Mouse (Mus musculus) hematopoietic stem cell, adult 5-6 weeks (primary cell): ENCODE measurements at regions not wholly inside any gene's neighbourhood (a gene's known extent, or its start where the extent isn't known, plus 50 kb on each side); places are given as distances from the start of the nearest gene placed in this dataset.

Source experiments
- ATAC-seq, 2 experiments: fragments of 125-278 bp in 1 of 2; replicated peaks in 1 of 2; 2 replicates each; pipeline ENCODE4 v1.8.0; 2016 to 2017; ENCODE audit warnings: inconsistent platforms in 2 of 2, mild to moderate bottlenecking in 2 of 2, moderate number of reproducible peaks in 2 of 2, low read depth in 1 of 2, moderate TSS enrichment in 1 of 2; ENCODE audit not compliant: low FRiP score in 2 of 2, poor library complexity in 2 of 2, severe bottlenecking in 2 of 2, insufficient read depth in 1 of 2, low TSS enrichment in 1 of 2

DNA sequence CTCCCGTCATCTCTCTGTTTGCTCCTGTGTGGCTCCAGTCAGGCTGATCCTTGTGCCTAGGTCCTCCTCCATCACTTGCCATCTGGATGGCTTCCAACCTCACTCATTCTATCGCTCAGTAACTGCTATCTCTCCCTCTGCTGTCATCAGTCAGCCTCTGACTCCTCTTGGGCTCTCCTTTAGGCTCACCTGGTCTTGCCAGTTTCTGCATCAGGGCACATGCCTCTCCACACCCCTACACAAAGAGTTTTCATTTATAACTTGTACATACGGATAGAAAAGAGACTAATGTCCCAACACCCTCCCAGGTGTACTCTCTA is 2664.7 kb upstream of the Lrrc6 start:
- ATAC-seq, result no peak

DNA sequence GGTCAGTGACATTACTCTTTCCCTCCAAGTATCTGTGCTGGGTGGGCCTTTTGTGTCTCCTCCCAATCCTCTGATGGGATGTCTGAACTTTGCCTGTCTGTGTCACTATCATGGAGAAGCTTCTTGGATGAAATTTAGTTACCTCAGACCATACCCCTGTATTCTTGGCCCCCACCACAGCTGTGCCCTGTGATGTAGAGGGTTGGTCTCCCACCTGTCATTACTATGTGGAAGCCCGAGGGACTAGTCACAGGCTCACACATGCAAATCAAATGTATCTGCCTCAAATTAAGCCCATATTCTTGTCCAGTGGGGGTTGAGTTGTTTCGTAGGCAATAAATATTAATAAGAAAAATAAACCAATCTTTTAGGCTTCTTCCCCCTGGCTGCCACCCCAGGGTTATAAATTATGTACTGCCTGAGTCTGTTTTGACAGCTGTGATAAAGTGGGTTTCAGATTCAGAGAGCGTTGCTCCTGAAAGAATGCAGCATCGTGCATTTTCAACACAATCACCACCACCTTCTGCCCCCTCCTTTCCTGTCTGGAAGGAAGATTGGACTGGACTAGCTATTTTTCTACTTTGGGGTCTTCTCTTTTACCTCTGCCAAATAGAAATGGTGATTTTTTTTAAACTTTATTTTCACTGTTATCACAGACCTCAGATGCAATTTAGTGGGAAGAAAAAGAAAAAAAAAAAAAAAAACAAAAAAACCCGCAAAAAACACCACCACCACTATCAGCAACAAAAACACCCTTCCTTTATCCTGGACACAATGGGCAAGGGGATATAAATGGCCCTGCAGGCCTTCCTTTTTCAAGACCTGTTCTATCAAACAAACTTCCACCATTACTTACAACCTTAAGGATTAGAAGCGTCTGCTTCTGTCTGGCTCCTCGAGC is 2664.1 kb upstream of the Lrrc6 start:
- peak; percentile 76 to 81 for ATAC-seq

DNA sequence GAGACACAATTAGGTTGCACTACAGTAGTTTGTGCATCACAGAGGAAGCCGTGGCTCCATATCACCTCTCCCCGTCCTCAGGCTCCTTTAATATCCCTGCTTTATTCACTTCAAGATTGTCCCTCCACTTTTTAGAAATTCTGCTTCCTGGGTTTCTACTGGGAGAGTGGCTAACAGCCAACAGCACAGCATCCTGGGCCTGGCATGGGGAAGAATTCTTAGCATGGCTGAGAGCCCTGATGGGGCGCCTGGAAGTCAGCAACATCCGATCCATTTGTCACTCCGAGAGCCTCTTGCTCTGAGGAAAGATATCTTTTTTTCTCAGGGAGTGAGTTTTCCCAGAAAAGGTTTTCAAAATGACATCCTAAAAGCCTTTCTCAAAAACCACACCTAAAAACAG is 2660.3 kb upstream of the Lrrc6 start:
- ATAC-seq, result no peak

DNA sequence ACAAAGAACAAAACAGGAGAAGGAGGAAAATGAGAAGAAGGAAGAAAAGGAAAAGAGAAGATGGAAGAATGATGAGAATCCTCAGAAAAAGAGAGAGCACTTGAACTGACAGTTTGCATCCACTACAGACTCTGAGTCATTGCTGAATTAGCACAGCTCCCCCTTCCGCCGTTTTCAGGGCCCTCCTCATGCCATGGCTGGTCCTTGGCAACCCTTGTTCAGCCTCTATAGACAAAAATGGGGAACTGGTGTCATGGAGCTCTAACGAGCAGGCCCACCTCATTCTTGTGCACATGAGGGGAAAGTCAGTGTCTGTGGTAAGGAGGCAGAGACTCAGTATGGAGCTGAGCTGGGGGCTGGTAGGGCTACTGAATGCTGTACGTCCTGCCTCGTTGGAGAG is 2657.4 kb upstream of the Lrrc6 start:
- peak; percentile 39 to 63; a peak in 3 of 4 replicates for ATAC-seq
